Mouse (Mus musculus): ENCODE results near the gene Zfp970. TPM values are rescaled to one million over a fixed set of nuclear protein-coding genes. Genes with fewer than 3 reads are reported as not detected.
A peak's percentile ranks its signal among the peaks of the same experiment; 100 is the strongest.
"Not testable (repeated sequence)": the region's sequence is repeated elsewhere in the genome, so short reads cannot be mapped to it uniquely, and the experiment has no call there.

The Zfp970 gene
- polyA plus RNA-seq (2016; fragmentation: Nextera tagmentation; extraction: Ambion mirVana), result 10.6 and 12.7 TPM in 2 replicates

DNA sequence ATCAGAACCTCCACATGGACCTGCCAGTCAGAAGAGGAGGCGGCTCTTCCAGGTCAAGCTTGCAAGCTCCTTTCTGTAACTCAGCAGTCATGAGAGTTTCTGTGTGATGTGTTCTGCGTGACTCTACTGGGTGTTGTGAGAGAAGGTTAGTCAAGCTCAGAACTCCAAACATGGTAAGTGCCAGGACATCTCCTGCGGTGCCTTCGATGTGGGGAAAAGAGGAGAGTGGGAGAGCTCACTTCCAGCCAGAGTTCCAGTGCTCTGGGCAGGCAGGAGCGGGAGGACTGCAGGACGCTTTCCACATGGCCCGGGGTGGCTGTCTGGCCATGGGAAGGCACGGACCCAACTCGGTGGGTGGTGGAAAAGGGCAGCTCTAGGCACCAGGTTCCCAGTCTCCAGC, at the start of gene Zfp970:
Gene Zfp970, plus strand, starts transcription at position 58 of the 400 bp plus-strand sequence.
- 8% methylated on average over 8 of the region's 9 CpGs for WGBS
- Histone ChIP-seq H3K4me2 (peak within 1 kb of the TSS; percentile 51), H3K9ac (0 out of 2 replicates have a peak within 1 kb of the TSS, but pooled peaks have one; percentile 29), H3K4me3 (replicated peaks) (peak within 1 kb of the TSS; percentile 43)
- not testable (repeated sequence) for H3K27ac ChIP-seq; H3K9me3 ChIP-seq; H3K36me3 ChIP-seq (replicated peaks); H3K4me1 ChIP-seq; H3K27me3 ChIP-seq; ATAC-seq (ENCODE audit: low FRiP score)

DNA sequence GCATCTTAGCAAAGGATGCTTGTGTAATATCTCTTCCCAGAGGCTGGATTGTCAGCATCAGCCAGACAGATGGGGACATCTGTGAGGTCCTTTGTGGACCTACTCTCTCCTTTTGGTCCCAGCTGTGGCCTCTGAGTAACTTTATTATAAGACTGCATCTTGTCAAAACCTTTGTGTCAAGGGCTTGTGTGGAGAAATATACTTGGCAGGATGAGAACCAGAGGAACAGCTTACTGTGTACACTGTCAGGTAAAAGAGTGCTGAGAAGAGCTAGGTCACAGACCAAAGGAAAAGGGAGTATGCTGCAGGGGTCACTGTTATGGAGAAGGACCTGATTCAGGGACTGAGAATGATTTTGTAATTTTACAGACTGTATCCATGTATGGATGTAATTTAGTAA, 3.7 kb downstream of the Zfp970 start:
- H3K9ac ChIP-seq; ATAC-seq (ENCODE audit: low FRiP score); H3K36me3 ChIP-seq (replicated peaks); H3K4me2 ChIP-seq; H3K4me3 ChIP-seq (replicated peaks); H3K27ac ChIP-seq; H3K27me3 ChIP-seq; H3K4me1 ChIP-seq; H3K9me3 ChIP-seq: not testable (repeated sequence)

DNA sequence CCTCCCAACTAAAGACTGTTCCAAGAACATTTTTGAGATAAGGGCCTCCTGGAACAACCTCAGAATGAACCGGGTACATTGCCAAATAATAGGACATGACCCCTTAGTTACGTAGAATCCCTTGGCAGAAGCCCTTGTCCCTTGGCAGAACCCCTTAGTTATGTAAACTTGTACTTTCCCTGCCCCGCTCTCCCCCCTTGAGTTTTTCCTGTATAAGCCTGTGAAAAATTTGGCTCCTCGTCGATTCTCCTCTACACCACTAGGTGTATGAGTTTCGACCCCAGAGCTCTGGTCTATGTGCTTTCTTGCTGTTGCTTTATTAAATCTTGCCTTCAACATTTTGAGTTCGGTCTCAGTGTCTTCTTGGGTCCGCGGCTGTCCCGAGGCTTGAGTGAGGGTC, 7.7 kb downstream of the Zfp970 start:
- H3K9me3 ChIP-seq; H3K36me3 ChIP-seq (replicated peaks); H3K9ac ChIP-seq; H3K4me3 ChIP-seq (replicated peaks); H3K27ac ChIP-seq; ATAC-seq (ENCODE audit: low FRiP score); H3K27me3 ChIP-seq; H3K4me1 ChIP-seq; H3K4me2 ChIP-seq: not testable (repeated sequence)
- 90% methylated on average over 7 of the region's 10 CpGs for WGBS

DNA sequence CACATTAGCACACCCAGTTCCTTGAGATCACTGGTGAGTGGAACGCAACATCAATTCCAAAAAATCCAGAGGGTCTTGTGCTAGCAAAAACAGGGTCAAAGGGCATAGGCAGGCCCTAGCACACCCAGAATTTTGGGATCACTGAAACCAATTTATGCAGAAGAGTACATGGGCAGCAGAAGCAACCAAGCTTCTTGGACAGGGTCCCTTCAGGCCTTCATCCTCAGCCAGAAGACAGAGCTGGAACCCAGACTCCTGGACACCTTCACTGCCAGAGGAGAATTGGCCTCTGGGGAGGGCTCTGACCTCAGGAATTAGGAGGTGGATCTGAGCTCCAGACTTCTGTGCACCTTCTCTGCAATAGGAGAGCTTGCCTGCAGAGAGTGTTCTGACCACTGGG, 17.4 kb downstream of the Zfp970 start:
- H3K4me1 ChIP-seq; H3K9ac ChIP-seq; H3K4me2 ChIP-seq; H3K9me3 ChIP-seq; H3K27me3 ChIP-seq; H3K36me3 ChIP-seq (replicated peaks); ATAC-seq (ENCODE audit: low FRiP score); H3K27ac ChIP-seq; H3K4me3 ChIP-seq (replicated peaks): not testable (repeated sequence)
- 100% methylated on average over 1 of the region's 1 CpGs for WGBS

DNA sequence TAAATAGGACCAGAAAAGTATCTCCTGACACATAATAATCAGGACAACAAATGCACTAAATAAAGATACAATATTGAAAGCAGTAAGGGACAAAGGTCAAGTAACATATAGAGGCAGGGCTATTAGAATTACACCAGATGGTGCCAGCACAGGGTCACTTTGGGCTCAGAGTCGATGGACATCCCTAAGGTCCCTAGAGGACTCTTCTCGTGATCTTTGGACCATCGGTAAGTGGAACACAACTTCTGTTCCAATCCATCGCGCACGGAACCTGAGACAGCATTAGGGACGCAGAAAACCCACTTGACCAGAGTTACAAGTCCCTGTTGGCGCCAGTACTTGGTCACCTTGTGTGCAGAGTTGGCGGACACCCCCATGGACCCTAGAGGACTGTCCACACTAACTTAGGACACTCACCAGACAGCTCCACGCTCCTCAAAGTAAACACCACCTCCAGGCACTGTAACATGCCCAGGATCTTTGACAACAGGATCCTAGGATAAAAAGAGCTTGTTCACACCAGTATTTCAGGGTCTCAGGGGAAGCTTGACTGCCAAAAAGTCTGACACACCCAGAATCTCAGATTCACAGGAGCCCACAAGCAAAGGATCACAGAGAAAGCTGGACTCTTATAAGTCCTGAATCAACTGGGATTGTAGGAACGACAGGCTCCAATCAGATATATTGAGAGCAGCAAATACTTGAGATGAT, 18.9 kb downstream of the Zfp970 start:
- H3K36me3 ChIP-seq (replicated peaks); H3K27me3 ChIP-seq; H3K4me3 ChIP-seq (replicated peaks); H3K9me3 ChIP-seq; H3K4me1 ChIP-seq; H3K4me2 ChIP-seq; H3K27ac ChIP-seq; ATAC-seq (ENCODE audit: low FRiP score); H3K9ac ChIP-seq: not testable (repeated sequence)
- 88% methylated on average over 11 of the region's 11 CpGs for WGBS

DNA sequence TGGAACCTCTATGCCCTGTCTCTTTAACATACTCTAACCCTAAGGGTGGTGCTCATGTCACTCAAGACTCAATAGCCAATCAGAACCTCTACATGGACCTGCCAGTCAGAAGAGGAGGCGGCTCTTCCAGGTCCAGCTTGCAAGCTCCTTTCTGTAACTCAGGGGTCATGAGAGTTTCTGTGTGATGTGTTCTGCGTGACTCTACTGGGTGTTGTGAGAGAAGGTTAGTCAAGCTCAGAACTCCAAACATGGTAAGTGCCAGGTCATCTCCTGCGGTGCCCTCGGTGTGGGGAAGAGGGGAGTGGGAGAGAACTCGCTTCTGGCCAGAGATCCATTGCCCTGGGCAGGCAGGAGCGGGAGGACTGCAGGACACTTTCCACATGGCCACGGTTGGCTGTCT, 33.5 kb downstream of the Zfp970 start, which contains the start of gene Gm14403:
Gene Gm14403, plus strand, starts transcription at position 149 of the 400 bp plus-strand sequence.
- not testable (repeated sequence) for H3K36me3 ChIP-seq (replicated peaks); H3K27me3 ChIP-seq; ATAC-seq (ENCODE audit: low FRiP score); H3K9ac ChIP-seq; H3K9me3 ChIP-seq; H3K4me1 ChIP-seq; H3K27ac ChIP-seq
- Histone ChIP-seq H3K4me3 (replicated peaks) (peak within 1 kb of the TSS; percentile 35), H3K4me2 (peak within 1 kb of the TSS; percentile 41)
- WGBS, result 15% methylated on average over 7 of the region's 7 CpGs

DNA sequence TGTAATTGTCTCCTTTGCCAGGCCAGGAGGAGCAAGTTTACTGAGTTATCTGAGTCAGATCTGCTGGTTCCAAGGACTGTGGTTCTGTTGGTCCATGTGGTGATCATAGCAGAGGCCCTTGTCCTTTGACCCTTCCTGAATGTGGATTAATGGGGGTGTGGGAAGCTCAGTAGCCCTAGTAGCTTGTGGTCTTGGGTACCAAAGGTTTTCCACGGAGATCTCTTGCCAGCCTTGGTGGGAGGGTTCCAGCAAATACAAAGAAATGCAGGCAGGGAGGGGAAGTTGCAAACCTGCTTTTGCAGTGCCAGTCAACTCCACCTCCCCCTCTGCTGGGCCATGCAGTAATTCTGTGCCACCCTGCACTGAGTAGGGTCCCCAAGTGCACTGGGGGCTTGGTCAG, 34.6 kb downstream of the Zfp970 start:
- H3K4me2 ChIP-seq; H3K4me1 ChIP-seq; H3K36me3 ChIP-seq (replicated peaks); H3K27ac ChIP-seq; ATAC-seq (ENCODE audit: low FRiP score); H3K9ac ChIP-seq; H3K27me3 ChIP-seq; H3K9me3 ChIP-seq; H3K4me3 ChIP-seq (replicated peaks): not testable (repeated sequence)
- WGBS, result 60% methylated on average over 1 of the region's 1 CpGs

DNA sequence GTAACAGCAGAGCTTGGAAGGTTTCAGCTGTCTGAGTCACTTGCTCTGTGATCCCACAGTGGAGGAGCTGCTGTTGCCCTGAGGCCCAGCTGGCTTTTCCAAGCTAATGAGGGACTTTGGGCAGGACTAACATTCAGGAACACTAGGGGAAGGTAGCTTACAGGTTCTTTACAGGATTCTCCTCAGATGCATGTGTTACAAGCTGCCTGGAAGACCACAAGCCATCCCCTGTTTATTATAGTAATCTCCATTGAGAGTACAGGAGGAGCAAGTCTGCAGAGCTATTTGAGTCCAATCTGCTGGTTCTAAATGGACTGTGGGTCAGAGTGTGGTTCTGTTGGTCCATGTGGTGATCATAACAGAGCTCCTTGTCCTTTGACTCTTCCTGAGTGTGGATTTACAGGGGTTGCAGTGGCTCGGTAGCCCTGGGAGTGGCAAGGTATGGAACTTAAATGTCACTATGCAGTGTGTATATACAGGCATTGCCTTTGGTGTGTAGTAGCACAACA, 40.7 kb downstream of the Zfp970 start:
- H3K4me2 ChIP-seq; H3K4me1 ChIP-seq; H3K36me3 ChIP-seq (replicated peaks); H3K27me3 ChIP-seq; H3K27ac ChIP-seq; H3K9ac ChIP-seq; H3K4me3 ChIP-seq (replicated peaks); H3K9me3 ChIP-seq; ATAC-seq (ENCODE audit: low FRiP score): not testable (repeated sequence)
- 94% methylated on average over 1 of the region's 1 CpGs for WGBS

DNA sequence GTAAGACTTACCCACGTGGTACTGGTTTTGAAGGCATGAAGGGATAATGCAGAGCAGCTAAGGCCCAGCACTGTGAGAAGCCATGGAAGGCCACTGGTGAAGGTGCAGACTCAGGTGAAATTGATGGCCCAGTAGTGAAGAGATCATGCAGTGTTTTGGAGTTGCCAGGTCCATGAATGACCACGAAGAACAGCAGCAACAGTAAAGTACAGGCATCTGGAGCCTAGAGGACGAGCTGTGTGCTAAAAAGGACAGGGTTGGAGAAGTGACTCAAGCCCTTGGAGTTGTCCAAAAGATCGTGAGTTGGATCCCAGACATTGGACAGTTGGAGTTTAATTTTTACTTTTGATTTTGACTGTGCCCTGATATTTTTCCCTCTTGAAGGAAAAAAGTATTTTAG, 46.8 kb downstream of the Zfp970 start:
- H3K4me2 ChIP-seq; H3K36me3 ChIP-seq (replicated peaks); H3K4me1 ChIP-seq; H3K27ac ChIP-seq; H3K27me3 ChIP-seq; H3K9ac ChIP-seq; H3K4me3 ChIP-seq (replicated peaks); H3K9me3 ChIP-seq; ATAC-seq (ENCODE audit: low FRiP score): not testable (repeated sequence)
- WGBS, result 72% methylated on average over 4 of the region's 4 CpGs

DNA sequence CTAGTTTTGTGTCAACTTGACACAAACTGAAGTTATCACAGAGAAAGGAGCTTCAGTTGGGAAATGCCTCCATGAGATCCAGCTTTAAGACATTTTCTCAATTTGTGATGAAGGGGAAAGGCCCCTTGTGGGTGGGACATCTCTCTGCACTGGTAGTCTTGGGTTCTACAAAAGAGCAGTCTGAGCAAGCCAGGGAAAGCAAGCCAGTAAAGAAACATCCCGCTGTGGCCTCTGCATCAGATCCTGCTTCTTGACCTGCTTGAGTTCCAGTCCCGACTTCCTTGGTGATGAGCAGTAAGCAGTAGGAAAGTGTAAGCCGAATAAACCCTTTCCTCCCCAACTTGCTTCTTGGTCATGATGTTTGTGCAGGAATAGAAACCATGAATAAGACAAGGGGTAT, 47.4 kb downstream of the Zfp970 start:
- H3K9me3 ChIP-seq; H3K4me1 ChIP-seq; ATAC-seq (ENCODE audit: low FRiP score); H3K27ac ChIP-seq; H3K4me3 ChIP-seq (replicated peaks); H3K4me2 ChIP-seq; H3K27me3 ChIP-seq; H3K9ac ChIP-seq; H3K36me3 ChIP-seq (replicated peaks): not testable (repeated sequence)
- 93% methylated on average over 3 of the region's 3 CpGs for WGBS

DNA sequence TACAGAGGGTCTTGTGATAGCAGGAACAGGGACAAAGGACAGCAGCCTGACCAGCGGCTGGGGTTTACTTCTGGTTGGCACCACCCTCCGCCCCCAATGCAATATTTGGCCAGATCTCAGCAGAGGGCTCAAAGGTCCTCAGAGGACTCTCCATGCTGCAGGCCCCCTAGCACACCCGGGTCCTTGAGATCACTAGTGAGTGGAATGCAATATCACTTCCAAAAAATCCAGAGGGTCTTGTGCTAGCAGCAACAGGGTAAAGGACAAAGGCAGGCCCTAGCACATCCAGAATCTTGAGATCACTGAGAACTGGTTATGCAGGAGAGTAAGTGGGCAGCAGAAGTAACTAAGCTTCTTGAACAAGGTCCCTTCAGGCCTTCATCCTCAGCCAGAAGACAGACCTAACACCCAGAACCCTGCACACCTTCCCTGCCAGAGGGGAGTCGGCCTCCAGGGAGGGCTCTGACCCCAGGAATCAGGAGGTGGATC, 49.5 kb downstream of the Zfp970 start:
- H3K27me3 ChIP-seq; H3K4me3 ChIP-seq (replicated peaks); H3K4me2 ChIP-seq; H3K27ac ChIP-seq; ATAC-seq (ENCODE audit: low FRiP score); H3K9ac ChIP-seq; H3K4me1 ChIP-seq; H3K36me3 ChIP-seq (replicated peaks): not testable (repeated sequence)
- 0 out of 2 replicates have a peak, but pooled peaks cover 10% of the 10 kb centered on the region for H3K9me3 ChIP-seq
- 81% methylated on average over 4 of the region's 4 CpGs for WGBS

DNA sequence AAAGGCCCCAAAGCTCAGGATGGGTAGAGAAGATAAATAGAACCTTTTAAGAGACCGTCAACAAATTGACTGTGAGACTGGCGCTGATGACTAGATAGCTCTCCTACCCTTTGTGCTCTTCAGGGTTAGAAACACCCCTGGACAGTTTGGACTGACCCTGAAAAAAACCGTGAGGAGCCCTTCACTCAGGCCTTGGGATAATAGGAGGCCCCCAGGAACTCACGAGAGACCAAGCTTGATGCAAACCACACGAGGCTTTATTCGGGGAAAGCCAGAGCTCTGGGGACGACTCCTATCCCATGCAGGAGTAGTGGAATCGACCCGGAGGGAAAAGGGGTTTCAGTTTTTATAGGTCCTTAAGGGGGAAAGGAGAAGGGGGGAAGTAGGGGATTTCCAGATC, 53.2 kb downstream of the Zfp970 start:
- not testable (repeated sequence) for H3K4me1 ChIP-seq; H3K9ac ChIP-seq; ATAC-seq (ENCODE audit: low FRiP score); H3K4me3 ChIP-seq (replicated peaks); H3K4me2 ChIP-seq; H3K27ac ChIP-seq; H3K27me3 ChIP-seq; H3K36me3 ChIP-seq (replicated peaks)
- 82% methylated on average over 9 of the region's 9 CpGs for WGBS
- peaks cover 19% of the 10 kb centered on the region for H3K9me3 ChIP-seq

DNA sequence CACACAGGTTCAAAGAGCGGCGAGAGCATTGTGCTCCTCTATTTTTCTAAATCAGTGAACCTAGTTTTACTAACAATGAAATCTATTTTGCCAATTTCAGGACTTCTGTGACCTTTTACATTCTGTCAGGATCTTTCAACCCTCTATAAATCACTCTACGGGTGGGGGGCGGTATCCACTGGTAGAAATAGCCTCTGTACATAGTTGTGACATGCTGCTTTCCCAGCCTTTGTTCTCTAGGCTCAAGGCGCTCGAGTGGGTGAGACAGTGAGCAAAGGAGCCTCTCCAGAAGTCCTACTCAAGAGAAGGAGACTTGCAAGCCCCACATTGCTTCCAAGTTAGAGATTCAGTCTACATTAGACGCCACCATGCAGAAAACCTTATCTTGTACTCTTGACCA, 53.8 kb downstream of the Zfp970 start:
- ATAC-seq (ENCODE audit: low FRiP score); H3K4me2 ChIP-seq; H3K27ac ChIP-seq; H3K9ac ChIP-seq; H3K27me3 ChIP-seq; H3K36me3 ChIP-seq (replicated peaks); H3K4me1 ChIP-seq; H3K4me3 ChIP-seq (replicated peaks): not testable (repeated sequence)
- 88% methylated on average over 7 of the region's 7 CpGs for WGBS
- peaks cover 25% of the 10 kb centered on the region for H3K9me3 ChIP-seq

Data from forebrain, embryonic 12.5 days (tissue).